Mouse (Mus musculus) forebrain, embryonic 13.5 days (tissue): Measurements from ENCODE around the gene Arid1b. TPM values are rescaled to one million over a fixed set of nuclear protein-coding genes. Genes with fewer than 3 reads are reported as not detected.

Experiments used
- ATAC-seq: fragments of 200-750 bp; cut with Nextera tagmentation; 2 replicates; pipeline ENCODE4 v1.8.0; 2017
- H3K27ac ChIP-seq: fragments of 300-500 bp; sonication (generic); 2 replicates; pipeline ENCODE4 v1.5.1; 2015; ENCODE audit warnings: inconsistent platforms, mild to moderate bottlenecking, moderate library complexity
- H3K27me3 ChIP-seq: fragments of 300-500 bp; sonication (generic); 2 replicates; pipeline ENCODE4 v1.6.1; 2015; ENCODE audit warnings: mild to moderate bottlenecking, inconsistent platforms
- H3K36me3 ChIP-seq: fragments of 300-500 bp; sonication (generic); 2 replicates; pipeline ENCODE4 v1.6.1; 2015; ENCODE audit warnings: mild to moderate bottlenecking, inconsistent platforms; ENCODE audit not compliant: poor library complexity, severe bottlenecking
- H3K4me1 ChIP-seq: fragments of 300-500 bp; sonication (generic); 2 replicates; pipeline ENCODE4 v1.6.1; 2015; ENCODE audit warnings: inconsistent platforms
- H3K4me2 ChIP-seq: fragments of 300-500 bp; sonication (generic); 2 replicates; pipeline ENCODE4 v1.6.1; 2015; ENCODE audit warnings: inconsistent platforms, mild to moderate bottlenecking, moderate library complexity
- H3K4me3 ChIP-seq: fragments of 300-500 bp; sonication (generic); 2 replicates; pipeline ENCODE4 v1.5.1; 2015; ENCODE audit warnings: mild to moderate bottlenecking, inconsistent platforms
- H3K9ac ChIP-seq: fragments of 300-500 bp; sonication (generic); 2 replicates; pipeline ENCODE4 v1.6.1; 2015; ENCODE audit warnings: mild to moderate bottlenecking, inconsistent platforms
- H3K9me3 ChIP-seq: fragments of 300-500 bp; sonication (generic); replicated peaks from 2 replicates; pipeline ENCODE4 v1.6.1; 2016; ENCODE audit warnings: inconsistent platforms
- WGBS: fragments of 180-500 bp; shearing (Covaris S2); methylation state at CpG from one replicate; pipeline ENCODE4 v1.1.7; 2015; 5-methylcytosine and 5-hydroxymethylcytosine counted together
- polyA plus RNA-seq: library from polyadenylated mRNA; unstranded; fragments of >200 nt; fragmentation: Nextera tagmentation; extraction: Ambion mirVana; gene quantifications from 2 replicates; pipeline ENCODE4 v1.2.1, GENCODE M21; 2015

Arid1b gene
- polyA plus RNA-seq, 1 experiment from 2014 or later, result 11.7 TPM

DNA sequence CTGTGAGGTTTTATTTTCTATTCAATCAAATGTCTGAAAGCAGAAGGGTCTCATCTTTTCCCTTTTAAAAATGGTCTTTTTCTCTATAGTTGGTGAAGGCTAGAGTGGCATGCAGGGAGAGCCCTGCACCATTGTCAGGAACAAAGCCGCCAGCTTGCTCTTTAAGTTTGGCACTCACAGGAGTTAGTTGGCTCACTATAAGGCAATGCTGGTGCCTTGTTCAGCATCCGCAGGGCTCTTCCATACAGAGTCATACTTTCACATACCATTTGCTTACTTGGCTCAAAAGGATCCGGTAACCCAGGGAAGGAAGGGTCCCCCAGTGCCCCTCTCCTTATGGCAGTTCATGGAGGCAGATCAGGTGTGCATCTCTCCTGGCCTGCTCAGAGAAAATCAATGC lies 279.0 kb downstream of the Arid1b start:
- Histone ChIP-seq H3K27ac (peak overlapping the region; percentile 66), H3K4me2 (no peak overlapping the region), H3K4me1 (peaks cover 48% of the 10 kb centered on the region), H3K9ac (no peak overlapping the region), H3K27me3 (no peaks in the 10 kb centered on the region), H3K36me3 (peaks cover under 1% of the 10 kb centered on the region; the same call in 1 of the 2 replicates), H3K4me3 (no peak overlapping the region), H3K9me3 (no peaks in the 10 kb centered on the region)
- 74% methylated on average over 3 of the region's 3 CpGs for WGBS
- ATAC-seq, result peak; percentile 43

DNA sequence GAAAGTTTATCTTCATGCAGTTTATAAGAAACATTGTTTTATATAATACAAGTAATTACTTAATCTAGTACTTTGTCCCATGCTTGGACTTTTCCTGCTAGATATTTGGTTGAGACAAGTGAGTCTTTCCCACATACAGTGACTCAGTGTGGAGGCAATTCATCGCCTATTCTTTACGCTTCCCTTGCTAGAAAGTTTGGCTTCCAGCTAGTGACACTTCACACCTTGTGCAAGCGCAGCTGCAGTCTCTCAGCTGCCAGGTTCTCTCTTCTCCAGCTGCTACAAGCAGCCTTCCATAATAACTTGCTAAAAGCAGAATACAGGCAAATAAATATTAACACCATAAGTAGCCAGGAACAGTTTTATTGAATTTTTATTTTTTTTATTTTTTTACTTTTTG lies 279.6 kb downstream of the Arid1b start:
- peaks cover 46% of the 10 kb centered on the region for H3K4me1 ChIP-seq
- 0 out of 2 replicates have a peak, but pooled peaks have one; percentile 50 for ATAC-seq

DNA sequence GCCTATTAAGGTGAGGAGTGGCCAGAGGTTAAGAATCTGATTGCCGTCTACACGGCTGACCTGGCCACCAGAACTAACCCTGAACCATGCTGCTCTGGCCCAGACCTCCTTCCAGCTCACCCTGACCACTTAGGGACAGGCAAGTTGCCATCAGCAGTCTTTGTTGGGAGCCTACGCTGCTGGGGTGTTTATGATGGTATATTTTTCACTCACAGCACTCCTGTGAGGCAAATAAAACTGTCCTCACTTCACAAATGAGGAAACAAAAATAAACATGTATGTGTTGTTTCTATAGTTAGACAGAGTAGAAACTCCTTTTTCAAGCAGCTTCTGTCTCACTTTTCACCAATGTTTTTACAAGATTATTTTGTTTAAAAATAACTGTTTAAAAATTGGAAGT lies 280.3 kb downstream of the Arid1b start:
- no peaks in the 10 kb centered on the region for H3K27me3 ChIP-seq
- peaks cover 8% of the 10 kb centered on the region for H3K36me3 ChIP-seq
- no peak overlapping the region for H3K4me3 ChIP-seq
- H3K9ac ChIP-seq, result no peak overlapping the region
- H3K9me3 ChIP-seq, result no peaks in the 10 kb centered on the region
- H3K27ac ChIP-seq, result no peak overlapping the region
- ATAC-seq, result no peak
- H3K4me1 ChIP-seq, result peaks cover 42% of the 10 kb centered on the region
- no peak overlapping the region for H3K4me2 ChIP-seq
- WGBS, result 86% methylated on average over 3 of the region's 3 CpGs

More for the DNA sequence above, 279.6 kb downstream of the Arid1b start:
- no peak overlapping the region for H3K4me3 ChIP-seq
- H3K9ac ChIP-seq, result no peak overlapping the region
- H3K36me3 ChIP-seq, result peaks cover under 1% of the 10 kb centered on the region; the same call in 1 of the 2 replicates
- H3K27ac ChIP-seq, result peak overlapping the region; percentile 66; the same call in 1 of the 2 replicates
- no peak overlapping the region for H3K4me2 ChIP-seq
- no peaks in the 10 kb centered on the region for H3K27me3 ChIP-seq
- 67% methylated on average over 3 of the region's 3 CpGs for WGBS
- H3K9me3 ChIP-seq, result no peaks in the 10 kb centered on the region

DNA sequence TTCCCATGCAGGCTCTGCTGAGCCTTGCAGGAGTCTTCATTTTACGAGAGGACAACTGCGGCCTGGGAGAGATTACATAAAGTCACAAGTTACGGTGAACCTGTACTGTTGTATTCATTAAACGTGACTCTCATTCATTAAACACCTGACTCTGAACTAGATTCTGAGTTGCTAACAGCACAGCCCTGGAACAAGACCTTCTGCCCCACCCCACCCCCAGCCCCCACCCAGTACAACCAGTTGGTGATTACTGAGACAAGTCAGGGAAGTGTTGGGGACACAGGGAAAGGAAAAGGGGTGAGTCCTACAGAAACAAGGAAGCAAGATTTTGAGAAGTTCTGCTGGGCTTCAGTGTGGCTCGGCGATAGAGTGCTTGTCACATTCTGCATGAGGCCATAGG lies 281.6 kb downstream of the Arid1b start:
- WGBS, result 90% methylated on average over 6 of the region's 6 CpGs
- Histone ChIP-seq H3K36me3 (peaks cover 13% of the 10 kb centered on the region), H3K4me2 (no peak overlapping the region), H3K9me3 (no peaks in the 10 kb centered on the region), H3K27ac (no peak overlapping the region), H3K27me3 (no peaks in the 10 kb centered on the region), H3K9ac (no peak overlapping the region), H3K4me3 (no peak overlapping the region), H3K4me1 (peaks cover 30% of the 10 kb centered on the region)
- ATAC-seq, result no peak

DNA sequence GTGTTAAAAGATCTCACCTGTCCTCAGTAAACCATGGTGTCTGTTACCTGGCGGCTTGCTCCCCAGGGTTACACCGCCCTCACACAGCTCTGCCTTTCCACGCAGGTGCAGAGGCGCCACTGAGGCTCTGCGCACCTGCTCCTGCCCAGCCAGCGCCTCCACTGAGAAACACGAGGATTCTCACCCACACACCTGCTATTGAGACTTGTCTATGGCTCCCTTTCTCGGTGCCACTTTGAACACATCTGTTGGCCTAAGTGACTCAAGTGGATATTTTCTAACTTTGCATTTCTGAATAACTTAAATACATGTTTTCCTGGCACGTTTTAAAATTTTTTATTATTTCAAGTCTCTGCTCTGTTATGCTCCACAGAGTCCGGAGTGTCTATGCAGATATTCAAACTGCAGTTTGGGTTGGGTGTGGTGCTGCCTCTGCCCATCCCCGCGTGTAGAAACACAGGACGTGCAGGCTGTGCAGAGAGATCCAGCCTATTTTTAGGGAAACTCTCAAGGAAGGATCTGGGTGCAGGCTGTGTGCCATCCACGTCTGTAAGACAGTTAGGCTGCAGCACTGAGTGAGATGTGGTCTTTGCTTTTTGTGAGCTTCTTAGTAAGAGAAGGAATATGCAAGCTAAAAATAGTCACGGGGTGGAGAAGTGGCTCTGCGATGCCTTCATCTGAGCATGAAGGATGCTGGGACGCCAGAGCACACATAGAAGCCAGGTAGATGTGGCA lies 283.2 kb downstream of the Arid1b start:
- no peak for ATAC-seq
- H3K27ac ChIP-seq, result no peak overlapping the region
- H3K4me1 ChIP-seq, result peaks cover 20% of the 10 kb centered on the region
- no peaks in the 10 kb centered on the region for H3K9me3 ChIP-seq
- 91% methylated on average over 17 of the region's 17 CpGs for WGBS
- no peak overlapping the region for H3K9ac ChIP-seq
- no peaks in the 10 kb centered on the region for H3K27me3 ChIP-seq
- no peak overlapping the region for H3K4me2 ChIP-seq
- H3K4me3 ChIP-seq, result no peak overlapping the region
- H3K36me3 ChIP-seq, result peaks cover 13% of the 10 kb centered on the region

DNA sequence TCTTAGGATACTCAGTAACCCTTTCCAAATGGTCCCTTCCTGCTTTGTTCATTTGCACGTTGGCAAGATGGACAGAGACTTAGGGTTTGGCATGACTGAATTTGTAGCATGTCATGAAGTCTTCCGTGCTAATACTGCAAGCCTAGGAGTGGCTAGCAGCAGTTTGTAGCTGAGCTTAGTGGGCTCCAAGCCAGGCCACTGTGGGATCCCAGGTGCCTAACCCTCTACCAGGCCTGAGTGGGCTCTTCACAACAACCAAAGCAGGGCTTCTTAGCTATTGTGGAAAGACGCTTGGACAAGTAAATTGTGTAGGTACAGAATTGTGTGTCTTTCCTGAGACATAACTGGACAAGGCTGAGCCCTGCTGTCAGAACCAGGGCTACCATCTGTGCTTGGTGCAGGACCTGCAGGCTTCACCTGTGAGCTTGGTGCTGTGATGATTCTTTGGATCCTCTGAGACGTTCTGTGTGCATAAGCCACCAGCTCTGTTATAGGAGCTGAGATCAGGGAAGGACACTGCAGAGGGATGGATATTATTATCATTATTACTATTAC lies 286.4 kb downstream of the Arid1b start:
- no peak for ATAC-seq
- no peaks in the 10 kb centered on the region for H3K27me3 ChIP-seq
- peaks cover 13% of the 10 kb centered on the region for H3K36me3 ChIP-seq
- 84% methylated on average over 4 of the region's 4 CpGs for WGBS
- no peaks in the 10 kb centered on the region for H3K9me3 ChIP-seq
- no peak overlapping the region for H3K27ac ChIP-seq
- no peak overlapping the region for H3K9ac ChIP-seq
- no peak overlapping the region for H3K4me2 ChIP-seq
- H3K4me1 ChIP-seq, result peaks cover 20% of the 10 kb centered on the region
- H3K4me3 ChIP-seq, result no peak overlapping the region

DNA sequence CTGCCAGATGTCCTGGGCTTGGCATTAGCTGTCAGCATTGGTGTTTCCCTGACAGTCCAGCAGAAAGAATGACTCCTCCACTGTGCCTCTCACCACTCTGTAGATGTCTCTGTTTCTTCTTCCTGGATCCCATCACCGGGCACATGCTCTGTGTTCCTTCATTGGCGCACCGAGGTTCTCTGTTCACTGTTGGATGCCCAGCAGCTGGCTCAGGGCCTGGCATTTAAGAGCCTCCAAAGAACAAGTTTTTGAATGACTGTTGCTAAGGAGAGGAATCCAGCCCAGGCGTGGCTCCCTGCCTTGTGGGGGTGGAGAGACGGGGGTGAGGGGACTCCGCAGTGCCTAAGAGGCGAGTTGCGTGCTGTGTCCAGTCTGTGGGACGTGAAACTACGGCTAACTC lies 290.7 kb downstream of the Arid1b start:
- H3K9ac ChIP-seq, result no peak overlapping the region
- H3K27me3 ChIP-seq, result no peaks in the 10 kb centered on the region
- peaks cover 55% of the 10 kb centered on the region for H3K4me1 ChIP-seq
- 48% methylated on average over 10 of the region's 10 CpGs for WGBS
- no peaks in the 10 kb centered on the region for H3K9me3 ChIP-seq
- H3K4me3 ChIP-seq, result no peak overlapping the region
- peak; percentile 36; the same call in 1 of the 2 replicates for ATAC-seq
- H3K4me2 ChIP-seq, result no peak overlapping the region
- no peak overlapping the region for H3K27ac ChIP-seq
- H3K36me3 ChIP-seq, result peaks cover 1% of the 10 kb centered on the region

DNA sequence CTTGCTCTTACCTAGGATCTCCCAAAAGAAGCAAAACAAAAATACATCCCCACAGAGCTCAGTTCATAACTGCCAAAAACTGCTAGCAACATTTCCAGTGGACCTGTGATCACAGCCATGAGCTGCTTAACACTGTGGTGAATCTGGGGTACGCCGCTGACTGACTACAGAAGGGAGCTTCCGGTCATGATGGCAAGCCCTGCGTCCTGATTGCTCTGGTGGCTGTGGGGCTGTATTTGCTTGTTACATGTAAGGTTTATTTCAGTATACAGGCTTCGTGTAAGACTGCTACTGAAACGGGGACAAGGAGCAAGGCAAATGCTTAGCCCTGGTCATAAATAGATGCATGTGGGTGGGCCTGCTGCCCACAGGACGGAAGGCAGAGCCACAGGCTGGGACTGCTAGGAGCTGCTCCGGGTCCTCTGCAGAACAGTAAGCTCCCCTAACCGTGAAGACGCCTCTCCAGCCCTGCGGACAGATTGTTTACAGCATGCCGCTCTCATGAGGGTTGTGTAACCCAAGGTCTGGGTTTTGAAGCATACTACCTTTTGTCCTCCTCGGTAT lies 291.8 kb downstream of the Arid1b start:
- H3K27ac ChIP-seq, result peak overlapping the region; percentile 85
- H3K4me2 ChIP-seq, result peak overlapping the region; percentile 6
- peak; percentile 65 for ATAC-seq
- H3K36me3 ChIP-seq, result peaks cover 6% of the 10 kb centered on the region
- H3K27me3 ChIP-seq, result no peaks in the 10 kb centered on the region
- H3K4me3 ChIP-seq, result no peak overlapping the region
- H3K9me3 ChIP-seq, result no peaks in the 10 kb centered on the region
- H3K4me1 ChIP-seq, result peaks cover 55% of the 10 kb centered on the region
- 60% methylated on average over 13 of the region's 13 CpGs for WGBS
- H3K9ac ChIP-seq, result no peak overlapping the region

DNA sequence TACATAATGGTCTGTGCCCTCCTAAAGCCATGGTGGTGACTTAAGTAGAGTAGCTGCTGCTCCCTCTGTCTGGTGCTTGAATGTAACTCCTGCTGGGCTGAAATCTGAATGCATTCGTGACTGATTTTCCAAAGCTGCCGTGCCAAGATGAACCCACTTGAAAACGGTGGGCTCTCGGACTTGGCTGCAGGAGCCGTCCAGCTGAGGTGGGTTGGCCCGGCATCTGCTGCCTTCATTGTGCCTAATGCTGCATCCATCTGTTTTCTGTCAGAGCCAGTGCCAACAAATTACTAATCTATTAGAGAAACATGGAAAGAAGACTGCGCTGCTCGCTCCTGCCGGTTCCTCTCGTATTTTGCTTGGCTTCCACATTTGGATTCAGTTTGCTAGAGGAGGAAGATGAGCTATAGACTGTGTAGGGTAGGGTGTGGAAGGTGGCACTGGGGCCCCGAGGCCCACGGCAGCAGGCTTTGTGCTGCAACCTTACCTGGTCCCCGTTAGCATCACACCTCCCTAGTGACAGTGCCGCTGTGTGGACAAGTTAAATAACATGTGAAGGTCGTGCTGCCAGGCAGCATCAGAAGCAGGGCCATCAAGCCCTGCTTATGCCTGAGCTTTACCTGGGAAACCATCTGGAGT lies 292.6 kb downstream of the Arid1b start:
- Histone ChIP-seq H3K9ac (no peak overlapping the region), H3K4me3 (no peak overlapping the region), H3K36me3 (peaks cover 13% of the 10 kb centered on the region), H3K27me3 (no peaks in the 10 kb centered on the region), H3K4me1 (peaks cover 50% of the 10 kb centered on the region), H3K9me3 (no peaks in the 10 kb centered on the region), H3K4me2 (peak overlapping the region; percentile 6), H3K27ac (peak overlapping the region; percentile 85)
- ATAC-seq, result peak; percentile 86
- 38% methylated on average over 15 of the region's 15 CpGs for WGBS

DNA sequence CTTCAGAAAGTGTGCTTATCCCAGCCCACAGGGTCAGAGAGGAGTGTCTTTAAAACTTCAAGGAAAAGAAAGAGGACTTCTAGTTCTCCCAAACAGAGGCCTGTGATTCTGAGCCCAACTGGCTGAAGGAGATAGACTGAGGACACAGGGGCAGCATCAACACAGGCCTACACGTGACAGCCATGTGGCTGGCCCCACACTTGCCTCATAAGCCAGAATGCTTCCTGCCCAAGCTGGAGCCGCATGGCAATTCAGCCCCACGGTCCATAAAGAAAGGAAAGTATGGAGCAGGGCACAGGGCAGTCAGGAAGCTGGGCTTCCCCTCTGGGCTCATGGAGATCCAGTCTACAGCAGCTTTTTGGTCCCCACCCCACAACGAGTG lies 293.1 kb downstream of the Arid1b start:
- WGBS, result 70% methylated on average over 4 of the region's 4 CpGs
- Histone ChIP-seq H3K4me3 (no peak overlapping the region), H3K9me3 (no peaks in the 10 kb centered on the region), H3K4me1 (peaks cover 50% of the 10 kb centered on the region), H3K4me2 (0 out of 2 replicates have a peak overlapping the region, but pooled peaks have one; percentile 6), H3K36me3 (peaks cover 14% of the 10 kb centered on the region), H3K9ac (no peak overlapping the region), H3K27ac (peak overlapping the region; percentile 85), H3K27me3 (no peaks in the 10 kb centered on the region)
- ATAC-seq, result no peak

DNA sequence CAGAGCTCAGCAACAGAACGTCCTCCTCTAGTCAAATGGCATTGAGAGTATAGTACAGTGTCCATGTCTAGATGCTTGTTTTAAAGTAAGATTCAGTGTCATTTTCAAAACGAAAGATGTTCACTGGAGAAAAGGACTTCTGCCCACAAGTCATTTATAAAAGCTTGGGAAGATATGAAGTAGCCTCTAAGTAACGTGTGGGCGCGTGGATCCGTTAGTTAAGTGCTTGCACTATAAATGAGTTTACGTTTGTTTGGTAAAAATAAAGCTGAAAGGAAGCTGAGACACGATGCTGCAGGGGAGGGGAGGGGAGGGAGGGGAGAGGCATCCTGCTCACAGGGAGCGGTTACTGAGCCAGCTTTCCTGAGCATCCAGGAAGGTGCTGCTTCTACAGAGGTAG lies 293.5 kb downstream of the Arid1b start:
- H3K36me3 ChIP-seq, result peaks cover 14% of the 10 kb centered on the region
- H3K27me3 ChIP-seq, result no peaks in the 10 kb centered on the region
- ATAC-seq, result no peak
- peaks cover 50% of the 10 kb centered on the region for H3K4me1 ChIP-seq
- H3K9me3 ChIP-seq, result no peaks in the 10 kb centered on the region
- peak overlapping the region; percentile 85 for H3K27ac ChIP-seq
- WGBS, result 62% methylated on average over 9 of the region's 9 CpGs
- no peak overlapping the region for H3K4me2 ChIP-seq
- H3K4me3 ChIP-seq, result no peak overlapping the region
- no peak overlapping the region for H3K9ac ChIP-seq
